Mouse (Mus musculus): ENCODE measurements around the gene Cyp2c39.

- TF ChIP-seq POLR2A (IDR thresholded peaks at IDR 0.05; ENCODE audit: low read depth, low read length) = no peak
- TF ChIP-seq CTCF (conservative IDR thresholded peaks at IDR 0.05; ENCODE audit: insufficient read depth, insufficient read length, low read depth, low read length) = no peak
Measured at GRCm38 (mm10) chr19:39463923-39464322, 46.7 kb upstream of the Cyp2c39 start.

All from kidney, adult 2 months (tissue).